Mouse (Mus musculus) layer of hippocampus, adult 2 months (tissue): Measurements from ENCODE around the gene Afdn. TPM values are rescaled to one million over a fixed set of nuclear protein-coding genes. Genes with fewer than 3 reads are reported as not detected.

Source experiments
- DNase-seq, 2 experiments: peaks; one replicate each; pipeline ENCODE4 v3.0.0; 2022; ENCODE audit warnings: low spot score in 2 of 2
- H3K27ac ChIP-seq: fragments of 200-600 bp; 2 replicates; pipeline ENCODE4 v1.8.1; 2022
- H3K4me3 ChIP-seq: fragments of 200-600 bp; 2 replicates; pipeline ENCODE4 v1.8.1; 2022; ENCODE audit warnings: mild to moderate bottlenecking
- CTCF ChIP-seq: fragments of 200-600 bp; conservative IDR thresholded peaks from 2 replicates; pipeline ENCODE4 v1.8.1; 2022; ENCODE audit warnings: antibody characterized with exemption, mild to moderate bottlenecking, moderate library complexity
- long read RNA-seq, 2 experiments: library from polyadenylated mRNA; stranded (forward); transcript quantifications; one replicate each; pipeline ENCODE4 v2.0.0; 2021; ENCODE audit warnings: borderline mapping rate in 2 of 2
- total RNA-seq, 2 experiments: library from RNA; stranded (reverse); gene quantifications; 2 replicates each; pipeline ENCODE4 v1.2.3; 2021

The Afdn gene
- total RNA-seq: 100 to 1,000 TPM; 106 to 114 TPM
- long read RNA-seq, experiment 1, full-length matches to known transcripts: 3 of 39 reads
- long read RNA-seq, experiment 1, partial matches to known transcripts: 4 of 39 reads
- long read RNA-seq, experiment 1, other reads (novel, unspliced or antisense): 32 of 39 reads
- long read RNA-seq, experiment 2, partial matches to known transcripts: 6 of 52 reads
- long read RNA-seq, experiment 2, other reads (novel, unspliced or antisense): 43 of 52 reads

DNA sequence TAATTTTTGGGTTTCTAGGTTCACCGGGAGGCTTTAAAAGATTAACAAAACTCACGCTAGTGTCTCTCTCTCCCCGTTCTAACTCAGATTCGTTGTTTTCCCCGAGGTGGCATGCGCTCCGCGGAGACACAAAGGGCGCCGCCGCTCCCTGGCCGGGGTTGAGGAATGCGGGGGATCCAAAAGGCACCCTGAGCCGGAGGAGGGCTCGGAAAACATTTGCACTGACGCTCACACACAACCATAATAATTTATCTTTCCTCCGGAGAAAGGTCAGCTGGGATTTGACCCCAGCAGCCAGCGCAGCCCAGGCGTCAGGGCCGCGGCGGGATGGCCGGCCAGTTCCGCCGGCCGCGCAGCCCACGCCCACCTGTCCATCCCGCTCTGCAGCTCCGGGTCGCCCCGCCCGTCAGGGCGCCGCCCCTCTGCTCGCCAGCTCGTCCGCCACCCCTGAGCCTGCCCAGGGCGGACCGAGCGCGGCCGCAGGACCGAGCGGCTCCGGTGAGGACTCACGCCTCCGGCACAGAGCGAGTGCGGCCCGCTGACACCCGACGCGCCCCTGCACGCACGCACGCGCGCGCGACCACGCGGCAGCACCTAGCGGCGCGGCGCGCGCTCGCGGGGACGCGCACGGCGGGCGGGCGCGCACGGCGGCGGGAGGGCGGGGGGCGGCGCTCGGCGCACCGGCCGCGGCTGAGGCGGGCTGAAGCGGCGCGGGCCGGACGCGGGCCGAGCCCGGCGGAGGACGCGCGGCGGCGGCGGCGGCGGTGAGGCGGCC, at the start of gene Afdn:
Gene Afdn (plus strand): TSS at position 687 of the 775 bp plus-strand sequence.
- peak within 1 kb of the TSS; percentile 98 for H3K4me3 ChIP-seq
- TF ChIP-seq CTCF: no peak
- DNase-seq: peak; percentile 57 to 75
- H3K27ac ChIP-seq: peak within 1 kb of the TSS; percentile 93

DNA sequence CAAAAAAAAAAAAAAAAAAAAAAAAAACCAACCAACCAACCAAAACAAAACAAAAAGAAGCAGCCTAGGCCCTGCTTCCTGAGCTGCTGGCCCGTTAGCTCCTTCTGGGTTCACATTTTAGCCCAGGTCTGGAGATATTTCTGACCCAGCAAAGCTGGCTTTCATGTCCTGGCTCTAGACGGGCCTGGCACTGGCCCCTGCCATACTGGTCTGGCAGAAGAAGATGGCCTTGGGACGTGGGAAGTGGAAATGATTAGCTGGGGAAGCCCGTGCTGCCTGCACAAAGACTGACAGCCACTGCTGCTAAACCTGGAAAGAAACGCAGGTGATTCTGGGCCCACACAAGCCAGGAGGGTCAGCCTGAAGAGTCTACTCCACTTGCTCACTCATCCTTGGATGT, 49.2 kb upstream of the Afdn start:
- no peak overlapping the region for H3K27ac ChIP-seq
- TF ChIP-seq CTCF: no peak

DNA sequence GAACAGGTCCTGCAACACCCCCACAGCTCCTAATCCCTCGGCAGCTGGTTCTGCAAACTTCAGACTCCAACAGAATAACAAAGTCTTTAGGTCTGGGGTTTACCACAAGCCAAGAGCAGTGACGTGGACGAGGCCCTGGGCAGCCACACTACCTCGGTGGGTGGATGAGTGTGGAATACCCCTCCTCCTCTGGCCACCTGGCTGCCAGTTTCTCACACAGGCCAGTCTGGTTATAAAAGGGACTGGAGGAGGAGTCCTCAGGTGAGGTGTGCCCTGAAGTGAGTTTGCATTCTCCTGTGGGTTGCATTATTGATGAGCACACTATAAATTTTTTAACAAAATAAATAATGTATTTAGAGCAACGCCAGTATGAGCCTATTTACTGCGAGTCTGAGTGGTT, 48.2 kb upstream of the Afdn start:
- no peak overlapping the region for H3K4me3 ChIP-seq
- TF ChIP-seq CTCF: no peak
- no peak overlapping the region for H3K27ac ChIP-seq
- DNase-seq: no peak

More for the DNA sequence above, 49.2 kb upstream of the Afdn start:
- DNase-seq: no peak
- H3K4me3 ChIP-seq: no peak overlapping the region

DNA sequence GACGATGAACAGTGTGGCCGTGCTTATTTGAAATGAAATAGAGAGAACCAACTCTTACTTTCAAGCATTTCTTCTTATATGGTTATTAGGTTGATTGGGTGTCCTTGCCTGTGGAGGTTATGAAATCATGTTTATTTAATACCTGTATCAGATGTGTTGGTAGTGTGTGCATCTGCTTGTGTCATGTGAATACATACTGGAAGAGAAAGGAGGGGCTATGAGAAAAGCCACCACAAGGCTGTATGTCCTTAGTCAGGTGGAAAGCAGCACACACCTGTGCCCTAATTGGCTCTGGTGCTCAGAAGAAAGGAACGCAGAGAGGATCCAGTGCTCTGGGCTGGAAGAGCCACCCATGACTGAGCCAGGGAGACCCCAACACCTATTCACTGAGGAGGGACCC, 47.8 kb upstream of the Afdn start:
- Histone ChIP-seq H3K4me3 (no peak overlapping the region), H3K27ac (no peak overlapping the region)
- no peak for DNase-seq
- TF ChIP-seq CTCF: no peak

DNA sequence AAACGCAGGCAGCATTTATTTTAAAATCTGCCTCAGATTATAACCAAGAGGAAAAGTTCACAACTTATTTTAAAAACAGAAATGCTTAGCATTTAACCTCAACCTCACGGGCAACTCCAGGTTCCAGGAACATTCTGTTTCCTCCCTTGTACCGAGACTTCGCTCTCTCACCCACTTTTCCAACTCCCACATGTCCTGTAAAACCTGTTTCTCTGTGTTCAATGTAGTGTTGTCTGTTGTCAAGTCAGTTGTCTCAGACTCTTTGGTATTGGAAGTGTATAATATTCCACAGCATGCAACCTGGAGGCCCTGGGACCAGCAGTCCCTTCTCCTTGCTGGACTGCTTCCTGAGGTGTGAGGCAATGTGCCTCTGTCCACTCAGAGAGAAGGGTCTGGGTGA, 46.2 kb upstream of the Afdn start:
- TF ChIP-seq CTCF: no peak
- Histone ChIP-seq H3K4me3 (no peak overlapping the region), H3K27ac (no peak overlapping the region)
- no peak for DNase-seq

DNA sequence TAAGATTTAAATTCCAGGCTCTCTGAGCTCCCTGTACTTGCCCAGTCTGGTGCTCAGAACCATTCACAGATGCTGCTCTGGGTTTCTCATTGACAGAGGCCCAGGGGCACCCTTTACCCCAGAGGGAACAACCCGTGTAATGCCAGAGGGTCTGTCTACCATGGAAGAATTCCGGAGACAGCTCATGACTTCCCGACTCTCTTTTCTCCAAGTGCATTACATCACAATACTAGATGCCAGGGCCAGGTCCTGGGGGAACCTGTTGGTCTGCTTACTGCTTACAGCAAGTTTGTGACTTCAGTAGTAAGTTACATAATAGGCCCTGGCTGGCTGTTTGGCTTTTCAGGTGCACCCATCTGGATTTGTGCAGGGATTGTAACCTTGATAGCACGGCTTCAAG, 45.7 kb upstream of the Afdn start:
- H3K27ac ChIP-seq: no peak overlapping the region
- no peak overlapping the region for H3K4me3 ChIP-seq
- DNase-seq: no peak
- no peak for TF ChIP-seq CTCF

DNA sequence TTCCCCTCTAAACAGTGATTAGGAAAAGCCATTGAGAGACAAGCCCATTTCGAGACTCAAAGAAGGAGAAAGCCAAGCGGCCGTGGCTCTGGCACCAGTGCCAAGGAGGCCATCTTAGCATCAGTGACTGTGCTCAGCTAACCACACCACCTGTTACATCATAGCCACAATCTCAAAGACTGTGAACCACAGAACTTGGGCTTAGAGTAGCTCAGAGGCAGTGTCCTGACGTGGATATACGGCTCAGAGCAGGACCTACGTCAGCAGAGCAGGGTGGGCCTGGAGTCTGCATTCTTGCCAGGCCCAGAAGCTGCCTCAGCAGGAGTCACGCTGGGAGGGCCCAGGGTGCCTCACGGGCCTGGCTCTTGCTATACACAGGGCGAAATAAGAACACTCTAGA, 44.8 kb upstream of the Afdn start:
- no peak overlapping the region for H3K27ac ChIP-seq
- TF ChIP-seq CTCF: no peak

DNA sequence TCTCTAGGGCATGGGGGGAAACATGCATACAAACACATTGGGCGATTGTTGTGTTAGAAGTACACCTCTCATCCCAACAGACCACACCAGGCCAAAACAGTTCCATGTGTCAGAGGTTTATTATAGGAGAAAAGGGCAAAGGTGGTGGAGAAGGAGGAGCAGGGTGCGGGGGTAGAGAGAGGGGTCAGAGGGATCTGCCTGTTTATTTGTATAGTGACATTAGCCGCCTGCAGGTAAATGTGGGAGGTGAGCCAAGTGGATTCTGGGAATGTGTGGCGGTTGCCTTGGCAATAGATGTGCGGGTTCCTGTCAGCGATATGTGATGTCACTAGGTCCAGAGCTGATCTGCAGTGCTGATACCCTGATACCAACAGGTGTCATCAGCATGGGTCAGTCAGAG, 44.0 kb upstream of the Afdn start:
- no peak for TF ChIP-seq CTCF
- H3K27ac ChIP-seq: no peak overlapping the region
- no peak for DNase-seq
- no peak overlapping the region for H3K4me3 ChIP-seq

More for the DNA sequence above, 44.8 kb upstream of the Afdn start:
- no peak for DNase-seq
- no peak overlapping the region for H3K4me3 ChIP-seq

DNA sequence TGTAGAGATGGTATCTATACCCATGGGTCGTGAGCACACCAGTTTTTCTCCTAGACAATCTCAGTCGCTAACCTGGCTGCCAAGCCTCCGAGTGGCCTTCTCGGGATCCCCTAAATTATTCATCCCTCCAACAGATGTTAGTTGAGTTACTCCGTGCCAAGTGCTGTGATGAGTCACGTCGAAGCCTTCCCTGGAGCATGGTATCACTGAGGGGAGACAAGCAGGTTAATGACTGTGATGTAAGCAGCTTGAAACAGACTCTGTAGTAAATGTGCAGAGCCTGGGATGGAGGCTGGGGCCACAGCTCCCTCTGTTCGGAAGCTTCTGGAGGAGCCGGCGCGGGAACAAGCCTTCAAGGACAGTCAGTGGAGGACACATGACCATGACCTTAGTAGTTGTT, 42.9 kb upstream of the Afdn start:
- no peak for TF ChIP-seq CTCF
- DNase-seq: no peak
- H3K27ac ChIP-seq: no peak overlapping the region

DNA sequence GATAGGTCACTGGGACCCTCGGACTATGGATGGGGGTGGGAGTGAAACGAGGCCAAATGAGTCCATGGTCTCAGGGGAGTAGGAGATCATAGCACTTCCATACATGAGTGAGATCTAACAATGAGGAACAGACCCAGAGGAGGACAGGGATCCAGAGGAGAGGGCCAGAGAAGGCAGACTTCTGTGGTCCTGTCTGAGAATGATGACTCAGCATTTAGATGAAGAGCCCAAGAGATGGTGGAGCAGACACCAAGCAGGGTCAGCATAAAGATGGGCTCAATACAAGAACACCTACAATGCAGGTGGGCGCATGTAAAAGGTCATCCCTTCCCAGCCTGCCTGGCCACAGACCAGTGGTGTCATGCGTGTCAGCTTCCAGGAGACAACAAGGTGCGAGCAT, 40.2 kb upstream of the Afdn start:
- TF ChIP-seq CTCF: no peak
- no peak overlapping the region for H3K4me3 ChIP-seq
- DNase-seq: no peak
- H3K27ac ChIP-seq: no peak overlapping the region

More for the DNA sequence above, 42.9 kb upstream of the Afdn start:
- H3K4me3 ChIP-seq: no peak overlapping the region

DNA sequence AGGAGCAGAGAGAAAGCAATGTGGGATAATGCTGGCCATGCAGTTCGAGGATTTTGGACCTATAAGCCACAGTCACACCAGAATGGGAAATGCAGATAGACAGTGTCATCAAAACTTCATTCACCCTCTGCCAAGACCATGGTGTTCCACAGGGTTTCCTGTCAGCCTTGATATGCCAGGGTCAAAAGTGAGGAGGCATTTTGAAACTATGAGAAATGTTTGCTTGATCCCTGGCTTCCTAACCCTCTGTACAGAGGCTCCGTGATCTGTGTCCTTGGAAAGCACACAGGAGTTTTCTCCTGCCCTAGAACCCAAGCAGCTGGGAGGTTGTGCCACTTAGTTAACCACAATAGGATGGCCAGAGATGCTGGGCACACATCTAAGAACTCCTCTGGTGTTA, 39.0 kb upstream of the Afdn start:
- Histone ChIP-seq H3K4me3 (no peak overlapping the region), H3K27ac (no peak overlapping the region)
- DNase-seq: no peak
- TF ChIP-seq CTCF: no peak

DNA sequence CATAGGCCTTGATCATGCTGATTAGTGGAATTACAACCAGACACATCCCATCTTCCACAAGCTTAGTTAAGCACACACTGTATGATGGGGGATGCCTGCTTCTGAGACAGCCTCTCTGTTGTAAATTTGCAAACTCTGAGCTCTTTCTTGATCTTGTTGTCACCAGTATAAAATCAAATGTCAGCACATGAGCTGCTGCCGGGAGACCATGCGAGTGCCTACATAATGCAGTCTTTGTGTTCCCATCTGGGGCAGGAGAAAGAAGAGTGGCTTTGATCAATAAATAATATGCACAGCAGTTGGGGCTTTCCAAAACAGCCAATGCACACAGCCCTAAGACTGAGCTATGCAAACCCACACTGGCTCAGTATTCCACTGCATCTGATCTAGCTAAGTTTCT, 37.9 kb upstream of the Afdn start:
- no peak for TF ChIP-seq CTCF
- Histone ChIP-seq H3K27ac (0 out of 2 replicates have a peak overlapping the region, but pooled peaks have one; percentile 21), H3K4me3 (no peak overlapping the region)
- DNase-seq: no peak

DNA sequence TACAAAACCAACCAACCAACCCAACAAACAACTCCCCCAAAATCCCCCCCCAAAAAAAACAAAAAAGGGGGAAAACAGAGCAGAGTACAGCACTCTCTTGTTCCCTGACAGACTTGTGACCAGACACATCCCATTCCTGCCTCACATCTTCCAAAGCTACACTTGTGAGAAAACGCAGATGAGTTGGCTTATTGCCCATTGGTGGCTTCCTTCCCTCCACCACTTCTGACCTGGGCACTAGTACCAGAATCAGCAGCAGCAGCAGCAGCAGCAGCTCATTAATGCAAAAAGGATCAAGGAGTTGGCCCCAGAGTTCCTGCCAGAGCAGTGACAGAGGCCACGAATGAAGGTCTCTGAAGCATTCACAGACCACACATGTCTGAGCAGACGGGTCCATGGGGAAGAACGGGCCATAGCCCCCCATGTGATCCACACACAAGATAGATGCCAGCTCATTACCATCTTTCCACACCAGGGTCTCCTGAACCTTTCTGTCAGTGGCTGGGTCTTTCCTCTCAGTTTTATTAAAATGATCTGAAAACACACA, 35.3 kb upstream of the Afdn start:
- no peak for TF ChIP-seq CTCF
- no peak for DNase-seq
- Histone ChIP-seq H3K27ac (no peak overlapping the region), H3K4me3 (no peak overlapping the region)

DNA sequence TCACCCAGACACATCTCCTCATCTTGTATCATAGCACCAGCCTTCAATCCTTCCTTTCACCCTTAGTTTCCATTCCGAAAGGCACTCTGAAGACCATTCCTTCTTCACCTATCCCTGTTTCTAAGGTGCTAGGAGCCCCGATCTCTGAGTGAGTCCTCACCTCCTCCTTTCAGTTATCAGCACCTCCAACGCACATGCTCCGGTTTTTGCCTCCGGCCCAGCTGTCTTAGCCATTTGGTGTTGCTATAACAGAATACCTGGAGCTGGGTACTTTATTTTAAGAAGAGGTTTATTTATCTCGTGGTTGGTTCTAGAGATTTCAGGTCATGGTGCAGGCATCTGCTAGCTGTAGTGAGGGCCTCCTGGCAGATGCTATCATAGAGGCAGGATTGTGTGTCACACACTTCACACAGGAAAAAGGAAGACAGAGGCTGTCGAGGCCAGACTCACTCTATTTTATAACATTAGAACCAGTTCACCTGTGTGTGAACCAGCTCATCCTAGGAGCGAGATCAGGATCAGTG, 33.4 kb upstream of the Afdn start:
- H3K27ac ChIP-seq: no peak overlapping the region
- H3K4me3 ChIP-seq: no peak overlapping the region
- no peak for DNase-seq
- no peak for TF ChIP-seq CTCF
